Mouse (Mus musculus): ENCODE data around the gene Tnfrsf17.
"Not testable (repeated sequence)": the region's sequence is repeated elsewhere in the genome, so short reads cannot be mapped to it uniquely, and the experiment has no call there.

- TF ChIP-seq CTCF (IDR thresholded peaks at IDR 0.05; ENCODE audit: borderline replicate concordance, insufficient read depth, low read length); POLR2A (IDR thresholded peaks at IDR 0.05; ENCODE audit: low read depth, low read length): not testable (repeated sequence)
Observed at GRCm38 (mm10) chr16:11360576-11360975, 47.0 kb downstream of the Tnfrsf17 start.
